Mouse (Mus musculus): ENCODE results near the gene Arpp19.

DNA sequence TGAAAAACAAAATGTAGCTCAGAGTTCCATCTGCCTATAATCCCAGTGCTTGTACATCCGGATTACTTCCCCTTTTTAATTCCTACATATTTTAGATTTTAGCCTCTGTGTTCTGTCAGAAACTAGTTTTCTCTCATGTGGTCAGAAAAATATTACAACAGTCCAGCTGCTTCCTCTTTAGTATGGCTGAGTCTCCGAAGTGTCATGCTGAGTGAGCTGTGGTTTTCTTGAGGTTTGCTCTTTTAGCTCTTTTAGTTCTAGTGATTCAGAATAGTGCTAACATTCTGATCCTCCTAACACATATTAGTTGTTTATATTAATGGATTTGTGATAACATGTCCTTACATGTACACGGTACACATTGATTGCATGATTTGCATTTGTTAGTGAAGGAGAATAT lies 57.3 kb downstream of the Arpp19 start:
- TF ChIP-seq CTCF (conservative IDR thresholded peaks at IDR 0.05; ENCODE audit: low read length) (no peak), NANOG (IDR thresholded peaks at IDR 0.05; ENCODE audit: borderline replicate concordance, low read length) (no peak)
